Mouse (Mus musculus) intestine, embryonic 14.5 days (tissue): Measurements from ENCODE around the gene Gm21739. TPM values are rescaled to one million over a fixed set of nuclear protein-coding genes. Genes with fewer than 3 reads are reported as not detected.
"Not testable (repeated sequence)": the region's sequence is repeated elsewhere in the genome, so short reads cannot be mapped to it uniquely, and the experiment has no call there.

Source experiments
- ATAC-seq: fragments of 200-750 bp; cut with Nextera tagmentation; replicated peaks from 2 replicates; pipeline ENCODE4 v1.8.0; 2017; ENCODE audit warnings: low read depth, moderate number of reproducible peaks, moderate TSS enrichment, moderate library complexity; ENCODE audit not compliant: low FRiP score, low TSS enrichment
- DNase-seq: peaks from one replicate; pipeline ENCODE4 v3.0.0-alpha.2; 2018; ENCODE audit warnings: low spot score
- H3K27ac ChIP-seq: fragments of 300-500 bp; sonication (generic); 2 replicates; pipeline ENCODE4 v1.5.1; 2014; ENCODE audit warnings: low read depth, mild to moderate bottlenecking, control low read depth
- H3K27me3 ChIP-seq: fragments of 300-500 bp; sonication (generic); replicated peaks from 2 replicates; pipeline ENCODE4 v1.6.1; 2014; ENCODE audit warnings: low read length, control low read depth; ENCODE audit not compliant: control insufficient read depth, insufficient read depth
- H3K36me3 ChIP-seq: fragments of 300-500 bp; sonication (generic); 2 replicates; pipeline ENCODE4 v1.6.1; 2014; ENCODE audit warnings: low read length, control low read depth; ENCODE audit not compliant: control insufficient read depth, insufficient read depth
- H3K4me1 ChIP-seq: fragments of 300-500 bp; sonication (generic); replicated peaks from 2 replicates; pipeline ENCODE4 v1.6.1; 2014; ENCODE audit warnings: low read length, control low read depth, mixed read lengths; ENCODE audit not compliant: control insufficient read depth, insufficient read depth
- H3K4me2 ChIP-seq: fragments of 300-500 bp; sonication (generic); 2 replicates; pipeline ENCODE4 v1.6.1; 2014; ENCODE audit warnings: low read length
- H3K4me3 ChIP-seq: fragments of 300-500 bp; sonication (generic); 2 replicates; pipeline ENCODE4 v1.5.1; 2014; ENCODE audit warnings: low read depth, low read length, control low read depth, mixed read lengths
- H3K9ac ChIP-seq: fragments of 300-500 bp; sonication (generic); 2 replicates; pipeline ENCODE4 v1.6.1; 2014; ENCODE audit warnings: mild to moderate bottlenecking, low read length
- H3K9me3 ChIP-seq: fragments of 300-500 bp; sonication (generic); 2 replicates; pipeline ENCODE4 v1.6.1; 2016; ENCODE audit warnings: low read length, control low read depth; ENCODE audit not compliant: control insufficient read depth
- WGBS: fragments of 180-500 bp; shearing (Covaris S2); extraction: QIAGEN DNeasy Blood & Tissue Kit; methylation state at CpG from one replicate; pipeline ENCODE4 v1.1.7; 2014; 5-methylcytosine and 5-hydroxymethylcytosine counted together
- polyA plus RNA-seq: library from polyadenylated mRNA; unstranded; fragments of >200 nt; fragmentation: Nextera tagmentation; extraction: Ambion mirVana; gene quantifications from 2 replicates; pipeline ENCODE4 v1.2.1, GENCODE M21; 2014

Gene Gm21739
- polyA plus RNA-seq, result not detected in 2 replicates

GRCm38 (mm10) chrY:44264344-44264743, at the start of gene Gm21739:
Gene Gm21739, minus strand, starts transcription at chrY:44264444.
- WGBS, result no CpG with 5 or more reads among the region's 6 CpGs
- not testable (repeated sequence) for ATAC-seq, H3K27ac ChIP-seq, H3K4me2 ChIP-seq, H3K9me3 ChIP-seq, H3K9ac ChIP-seq, DNase-seq, H3K4me1 ChIP-seq, H3K27me3 ChIP-seq, H3K4me3 ChIP-seq, H3K36me3 ChIP-seq
